Mouse (Mus musculus): ENCODE measurements around the gene Chrna4. TPM values are rescaled to one million over a fixed set of nuclear protein-coding genes. Genes with fewer than 3 reads are reported as not detected.

Gene Chrna4
- polyA plus RNA-seq, 1 experiment from 2014 or later: 3.6 TPM

Other genes starting within 250 kb of the Chrna4 start
- 59.2 and 62.2 TPM in 2 replicates for gene Ythdf1, start 122.6 kb downstream of the Chrna4 start, polyA plus RNA-seq (2014; fragmentation: Nextera tagmentation; extraction: Ambion mirVana)
- gene Birc7, start 114.5 kb downstream of the Chrna4 start, polyA plus RNA-seq (2014; fragmentation: Nextera tagmentation; extraction: Ambion mirVana): 0.17 TPM in 1 of 2 replicates, not detected in the other
- 17.0 and 20.7 TPM in 2 replicates for gene Nkain4, start 88.8 kb downstream of the Chrna4 start, polyA plus RNA-seq (2014; fragmentation: Nextera tagmentation; extraction: Ambion mirVana)
- 89.2 and 103 TPM in 2 replicates for gene Arfgap1, start 76.3 kb downstream of the Chrna4 start, polyA plus RNA-seq (2014; fragmentation: Nextera tagmentation; extraction: Ambion mirVana)
- 2.5 and 3.7 TPM in 2 replicates for gene Col20a1, start 57.0 kb downstream of the Chrna4 start, polyA plus RNA-seq (2014; fragmentation: Nextera tagmentation; extraction: Ambion mirVana)
- 2.1 and 2.6 TPM in 2 replicates for gene Kcnq2, start 91.8 kb upstream of the Chrna4 start, polyA plus RNA-seq (2014; fragmentation: Nextera tagmentation; extraction: Ambion mirVana)
- gene Eef1a2, start 113.5 kb upstream of the Chrna4 start, polyA plus RNA-seq (2014; fragmentation: Nextera tagmentation; extraction: Ambion mirVana): 0.76 and 1.0 TPM in 2 replicates
- 269 and 288 TPM in 2 replicates for gene Ppdpf, start 143.7 kb upstream of the Chrna4 start, polyA plus RNA-seq (2014; fragmentation: Nextera tagmentation; extraction: Ambion mirVana)
- gene Ptk6, start 159.2 kb upstream of the Chrna4 start, polyA plus RNA-seq (2014; fragmentation: Nextera tagmentation; extraction: Ambion mirVana): 0.10 and 0.19 TPM in 2 replicates
- gene Srms, start 169.6 kb upstream of the Chrna4 start, polyA plus RNA-seq (2014; fragmentation: Nextera tagmentation; extraction: Ambion mirVana): 0.08 and 0.22 TPM in 2 replicates
- 0.18 TPM in 1 of 2 replicates, not detected in the other for gene Fndc11, start 176.5 kb upstream of the Chrna4 start, polyA plus RNA-seq (2014; fragmentation: Nextera tagmentation; extraction: Ambion mirVana)
- gene Helz2, start 198.5 kb upstream of the Chrna4 start, polyA plus RNA-seq (2014; fragmentation: Nextera tagmentation; extraction: Ambion mirVana): 1.3 TPM in 2 replicates
- 13.5 and 15.9 TPM in 2 replicates for gene Gmeb2, start 244.5 kb upstream of the Chrna4 start, polyA plus RNA-seq (2014; fragmentation: Nextera tagmentation; extraction: Ambion mirVana)

Measured in embryonic facial prominence, embryonic 14.5 days (tissue).